Mouse (Mus musculus): ENCODE measurements around the gene Pkig.

The Pkig gene

GRCm38 (mm10) chr2:163756723-163757122 lies 98.5 kb downstream of the Pkig start:
- DNase-seq (ENCODE audit: low read depth, low spot score) = peak; percentile 59

GRCm38 (mm10) chr2:163758146-163758545 lies 100.0 kb downstream of the Pkig start:
- DNase-seq (ENCODE audit: low read depth, low spot score) = no peak

- DNase-seq (ENCODE audit: low read depth, low spot score) = no peak
Observed at GRCm38 (mm10) chr2:163760589-163760988, 102.4 kb downstream of the Pkig start.

- no peak for DNase-seq (ENCODE audit: low read depth, low spot score)
Observed at GRCm38 (mm10) chr2:163761402-163761801, 103.2 kb downstream of the Pkig start.

- no peak for DNase-seq (ENCODE audit: low read depth, low spot score)
Observed at GRCm38 (mm10) chr2:163766261-163766660, 108.1 kb downstream of the Pkig start.

GRCm38 (mm10) chr2:163766890-163767289 lies 108.7 kb downstream of the Pkig start:
- DNase-seq (ENCODE audit: low read depth, low spot score) = no peak

- DNase-seq (ENCODE audit: low read depth, low spot score) = no peak
Observed at GRCm38 (mm10) chr2:163770731-163771130, 112.5 kb downstream of the Pkig start.
